Mouse (Mus musculus) liver (tissue): ENCODE measurements around the gene Hist1h2ae.
"Not testable (repeated sequence)": the region's sequence is repeated elsewhere in the genome, so short reads cannot be mapped to it uniquely, and the experiment has no call there.

Experiments
- DNase-seq: peaks from one replicate; pipeline ENCODE4 v3.0.0-alpha.2; 2020; ENCODE audit warnings: mixed read lengths

Hist1h2ae gene

GRCm38 (mm10) chr13:23571022-23571503 is at the start of gene Hist1h2ae, which contains the start of gene Hist1h2bg:
TSS of gene Hist1h2ae (minus strand) at chr13:23571220.
TSS of gene Hist1h2bg (plus strand) at chr13:23571396.
- DNase-seq: peak; percentile 88

- DNase-seq: no peak
These were observed 49.2 kb upstream of the Hist1h2ae start for GRCm38 (mm10) chr13:23620056-23620732.

GRCm38 (mm10) chr13:23611638-23612037 is 40.6 kb upstream of the Hist1h2ae start:
- DNase-seq: no peak

GRCm38 (mm10) chr13:23610393-23610792 is 39.4 kb upstream of the Hist1h2ae start:
- DNase-seq: no peak

GRCm38 (mm10) chr13:23609844-23610243 is 38.8 kb upstream of the Hist1h2ae start:
- peak; percentile 7 for DNase-seq

- DNase-seq: peak; percentile 63
These were observed 38.2 kb upstream of the Hist1h2ae start for GRCm38 (mm10) chr13:23609209-23609608.

GRCm38 (mm10) chr13:23605052-23605451 is 34.0 kb upstream of the Hist1h2ae start:
- DNase-seq: no peak

GRCm38 (mm10) chr13:23604452-23604851 is 33.4 kb upstream of the Hist1h2ae start:
- DNase-seq: no peak

- DNase-seq: no peak
These were observed 32.2 kb upstream of the Hist1h2ae start for GRCm38 (mm10) chr13:23603182-23603699.

- DNase-seq: peak; percentile 88
These were observed 26.9 kb upstream of the Hist1h2ae start for GRCm38 (mm10) chr13:23597957-23598356.

- peak; percentile 79 for DNase-seq
These were observed 24.8 kb upstream of the Hist1h2ae start for GRCm38 (mm10) chr13:23595622-23596372.

GRCm38 (mm10) chr13:23595185-23595584 is 24.2 kb upstream of the Hist1h2ae start:
- DNase-seq: peak; percentile 41

- peak; percentile 33 for DNase-seq
These were observed 22.2 kb upstream of the Hist1h2ae start for GRCm38 (mm10) chr13:23593051-23593770.

GRCm38 (mm10) chr13:23592614-23593013 is 21.6 kb upstream of the Hist1h2ae start:
- no peak for DNase-seq

- DNase-seq: not testable (repeated sequence)
These were observed 20.9 kb upstream of the Hist1h2ae start for GRCm38 (mm10) chr13:23591886-23592285.

GRCm38 (mm10) chr13:23591206-23591605 is 20.2 kb upstream of the Hist1h2ae start:
- no peak for DNase-seq

GRCm38 (mm10) chr13:23586940-23587225 is 15.9 kb upstream of the Hist1h2ae start:
- DNase-seq: no peak

- peak; percentile 19 for DNase-seq
These were observed 15.3 kb upstream of the Hist1h2ae start for GRCm38 (mm10) chr13:23586099-23586939.

- peak; percentile 86 for DNase-seq
These were observed 14.6 kb upstream of the Hist1h2ae start for GRCm38 (mm10) chr13:23585442-23586098.

GRCm38 (mm10) chr13:23585029-23585441 is 14.0 kb upstream of the Hist1h2ae start:
- DNase-seq: peak; percentile 85

GRCm38 (mm10) chr13:23584331-23584730 is 13.3 kb upstream of the Hist1h2ae start:
- DNase-seq: peak; percentile 31
